Mouse (Mus musculus) thymus, adult 2 months (tissue): ENCODE measurements around the gene Atp5mpl.

Source experiments
- CTCF ChIP-seq: fragments of 200-500 bp; IDR thresholded peaks from 2 replicates; pipeline ENCODE4 v1.5.1; 2012; ENCODE audit warnings: mild to moderate bottlenecking, control low read depth, low read length, moderate library complexity, borderline replicate concordance; ENCODE audit not compliant: control insufficient read depth, poor library complexity, insufficient read depth; ENCODE audit errors: extremely low read depth
- POLR2A ChIP-seq: fragments of 200-500 bp; IDR thresholded peaks from 2 replicates; pipeline ENCODE4 v1.6.1; 2012; ENCODE audit warnings: mild to moderate bottlenecking, low read length, control low read depth, moderate library complexity; ENCODE audit not compliant: control insufficient read depth, poor library complexity, insufficient read depth; ENCODE audit errors: extremely low read depth

- TF ChIP-seq CTCF (no peak), POLR2A (no peak)
Measured at GRCm38 (mm10) chr12:111920046-111920445, 46.7 kb downstream of the Atp5mpl start.
